Mouse (Mus musculus) left cerebral cortex, postnatal 14 days (tissue): ENCODE measurements around the gene Apbb2. TPM values are rescaled to one million over a fixed set of nuclear protein-coding genes. Genes with fewer than 3 reads are reported as not detected.

Source experiments
- DNase-seq, 2 experiments: peaks; one replicate each; pipeline ENCODE4 v3.0.0; 2021 to 2022; ENCODE audit warnings: low spot score in 2 of 2, mixed read lengths in 1 of 2
- intact Hi-C: fragments of 180-260 bp; cut with DNase I; formaldehyde crosslinking; loops from one replicate; pipeline ENCODE4 v1.15.1; 2025
- total RNA-seq, 2 experiments: library from RNA; stranded (reverse); gene quantifications; 2 replicates each; pipeline ENCODE4 v1.2.3; 2021

Gene Apbb2
- total RNA-seq, 2 experiments from 2014 or later = 63.5 to 70.7 TPM

- peak in 1 of 2 experiments; percentile 27 for DNase-seq
- intact Hi-C loops = no loop called here
Measured at GRCm38 (mm10) chr5:66451561-66451960, 167.0 kb downstream of the Apbb2 start.

- no peak for DNase-seq
- intact Hi-C loops = no loop called here
Measured at GRCm38 (mm10) chr5:66445497-66445896, 173.1 kb downstream of the Apbb2 start.

- peak in 1 of 2 experiments; percentile 39 for DNase-seq
- intact Hi-C loops = no loop called here
Measured at GRCm38 (mm10) chr5:66442260-66442659, 176.3 kb downstream of the Apbb2 start.

- intact Hi-C loops = no loop called here
- DNase-seq = no peak
Measured at GRCm38 (mm10) chr5:66436791-66437246, 181.8 kb downstream of the Apbb2 start.

- no peak for DNase-seq
- intact Hi-C loops = no loop called here
Measured at GRCm38 (mm10) chr5:66435158-66435557, 183.4 kb downstream of the Apbb2 start.

GRCm38 (mm10) chr5:66429076-66429475, 189.5 kb downstream of the Apbb2 start:
- intact Hi-C loops = no loop called here

GRCm38 (mm10) chr5:66428071-66428470, 190.5 kb downstream of the Apbb2 start:
- no peak for DNase-seq
- intact Hi-C loops = no loop called here

More at GRCm38 (mm10) chr5:66429076-66429475, 189.5 kb downstream of the Apbb2 start:
- no peak for DNase-seq

- intact Hi-C loops = loop anchor here (5.0 kb wide), 1 partner anchor 193 kb away; the partner anchor contains the start of gene Apbb2
- peak in 1 of 2 experiments; percentile 57 for DNase-seq
Measured at GRCm38 (mm10) chr5:66423909-66424308, 194.7 kb downstream of the Apbb2 start.

- no peak for DNase-seq
- intact Hi-C loops = loop anchor here (5.0 kb wide), 1 partner anchor 194 kb away; the partner anchor contains the start of gene Apbb2
Measured at GRCm38 (mm10) chr5:66423466-66423865, 195.1 kb downstream of the Apbb2 start.

- intact Hi-C loops = loop anchor here (5.0 kb wide), 1 partner anchor 195 kb away; the partner anchor contains the start of gene Apbb2
- DNase-seq = no peak
Measured at GRCm38 (mm10) chr5:66421954-66422353, 196.6 kb downstream of the Apbb2 start.

GRCm38 (mm10) chr5:66421230-66421629, 197.4 kb downstream of the Apbb2 start:
- no peak for DNase-seq
- intact Hi-C loops = loop anchor here (5.0 kb wide), 1 partner anchor 196 kb away; the partner anchor contains the start of gene Apbb2

- intact Hi-C loops = loop anchor here (5.0 kb wide), 1 partner anchor 197 kb away; the partner anchor contains the start of gene Apbb2
- no peak for DNase-seq
Measured at GRCm38 (mm10) chr5:66420011-66420410, 198.6 kb downstream of the Apbb2 start.

- no peak for DNase-seq
- intact Hi-C loops = no loop called here
Measured at GRCm38 (mm10) chr5:66417289-66417688, 201.3 kb downstream of the Apbb2 start.

GRCm38 (mm10) chr5:66415700-66416543, 202.7 kb downstream of the Apbb2 start:
- DNase-seq = no peak
- intact Hi-C loops = no loop called here

GRCm38 (mm10) chr5:66415033-66415697, 203.4 kb downstream of the Apbb2 start:
- no peak for DNase-seq
- intact Hi-C loops = no loop called here

- intact Hi-C loops = no loop called here
- no peak for DNase-seq
Measured at GRCm38 (mm10) chr5:66413402-66413801, 205.2 kb downstream of the Apbb2 start.

GRCm38 (mm10) chr5:66412821-66413220, 205.8 kb downstream of the Apbb2 start:
- peak; percentile 29 to 70 for DNase-seq
- intact Hi-C loops = no loop called here

- intact Hi-C loops = no loop called here
- no peak for DNase-seq
Measured at GRCm38 (mm10) chr5:66408546-66408945, 210.0 kb downstream of the Apbb2 start.

GRCm38 (mm10) chr5:66407948-66408347, 210.6 kb downstream of the Apbb2 start:
- intact Hi-C loops = no loop called here
- no peak for DNase-seq

GRCm38 (mm10) chr5:66406431-66406830, 212.2 kb downstream of the Apbb2 start:
- DNase-seq = no peak
- intact Hi-C loops = no loop called here
